Mouse (Mus musculus): ENCODE measurements at regions not wholly inside any gene's neighbourhood (a gene's known extent, or its start where the extent isn't known, plus 50 kb on each side); places are given as distances from the start of the nearest gene placed in this dataset.

- Histone ChIP-seq H3K27me3 (ENCODE audit: insufficient read depth, low read length) (no peaks in the 10 kb centered on the region), H3K9me3 (replicated peaks) (no peaks in the 10 kb centered on the region), H3K4me1 (ENCODE audit: insufficient read depth, low read depth, low read length) (no peaks in the 10 kb centered on the region), H3K4me3 (ENCODE audit: low read depth, low read length) (no peak overlapping the region), H3K36me3 (replicated peaks) (no peaks in the 10 kb centered on the region)
- no peak for ATAC-seq (ENCODE audit: extremely low read depth, insufficient number of reproducible peaks, low FRiP score, poor library complexity, severe bottlenecking)
- DNase-seq (ENCODE audit: low spot score), result no peak
- no peak for TF ChIP-seq GATA2 (IDR thresholded peaks at IDR 0.05; ENCODE audit: borderline replicate concordance, low read depth, low read length)
- TF ChIP-seq CTCF (IDR thresholded peaks at IDR 0.05; ENCODE audit: low read depth, low read length), result no peak
- no peak for TF ChIP-seq GATA1 (IDR thresholded peaks at IDR 0.05; ENCODE audit: borderline replicate concordance, low read length)
- no peak for TF ChIP-seq POLR2AphosphoS5 (IDR thresholded peaks at IDR 0.05; ENCODE audit: insufficient replicate concordance, low read depth, low read length)
- no peak for TF ChIP-seq TAL1 (conservative IDR thresholded peaks at IDR 0.05; ENCODE audit: low read depth, low read length)
Observed at GRCm38 (mm10) chrX:129645106-129645505, 104.4 kb upstream of the Diaph2 start.

DNA sequence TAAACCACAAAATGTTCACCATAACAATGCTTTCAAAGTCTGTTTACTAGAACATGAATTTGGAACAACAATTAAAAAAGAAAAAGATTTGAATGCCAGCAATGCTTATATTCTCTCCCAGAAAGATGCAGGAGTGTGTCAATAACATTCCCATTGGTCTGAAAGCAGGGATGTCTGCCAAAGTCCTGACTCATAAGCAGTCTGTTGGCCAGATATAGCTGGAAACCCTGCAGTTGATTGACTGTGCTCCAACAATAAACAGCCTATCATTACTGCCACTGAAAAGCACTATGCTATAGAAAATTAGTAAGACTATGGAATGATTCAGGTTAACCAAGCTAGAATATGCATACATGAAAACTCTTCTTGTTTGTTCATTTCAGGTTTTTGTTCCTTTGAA lies 92.6 kb upstream of the Diaph2 start:
- no peak overlapping the region for H3K4me3 ChIP-seq (ENCODE audit: low read depth, low read length)
- no peak for ATAC-seq (ENCODE audit: extremely low read depth, insufficient number of reproducible peaks, low FRiP score, poor library complexity, severe bottlenecking)
- DNase-seq (ENCODE audit: low spot score), result no peak
- TF ChIP-seq GATA2 (IDR thresholded peaks at IDR 0.05; ENCODE audit: borderline replicate concordance, low read depth, low read length) (no peak), POLR2AphosphoS5 (IDR thresholded peaks at IDR 0.05; ENCODE audit: insufficient replicate concordance, low read depth, low read length) (no peak), GATA1 (IDR thresholded peaks at IDR 0.05; ENCODE audit: borderline replicate concordance, low read length) (no peak), CTCF (IDR thresholded peaks at IDR 0.05; ENCODE audit: low read depth, low read length) (no peak), TAL1 (conservative IDR thresholded peaks at IDR 0.05; ENCODE audit: low read depth, low read length) (no peak)
- H3K4me1 ChIP-seq (ENCODE audit: insufficient read depth, low read depth, low read length), result no peaks in the 10 kb centered on the region
- H3K27me3 ChIP-seq (ENCODE audit: insufficient read depth, low read length), result no peaks in the 10 kb centered on the region
- no peaks in the 10 kb centered on the region for H3K36me3 ChIP-seq (replicated peaks)
- no peaks in the 10 kb centered on the region for H3K9me3 ChIP-seq (replicated peaks)

DNA sequence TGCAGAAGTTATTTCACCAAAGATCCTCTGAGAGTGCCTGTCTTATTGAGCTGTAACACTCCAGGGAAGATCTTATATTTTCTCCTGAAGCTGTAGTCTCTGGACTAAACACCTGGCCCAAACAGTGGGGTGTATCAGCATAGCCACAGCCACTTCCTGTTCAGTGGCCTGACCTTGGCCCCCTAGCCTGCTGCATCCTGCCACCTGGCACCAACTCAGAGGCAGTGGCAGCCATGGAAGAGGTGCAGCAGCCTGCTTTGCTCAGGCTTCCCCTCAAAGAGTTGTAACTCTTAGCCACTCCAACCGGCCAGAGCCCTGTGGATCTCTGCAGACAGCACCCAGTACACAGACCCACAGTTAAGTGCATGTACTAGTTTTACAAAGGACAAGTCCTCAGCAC lies 58.9 kb upstream of the Diaph2 start:
- no peak for TF ChIP-seq GATA2 (IDR thresholded peaks at IDR 0.05; ENCODE audit: borderline replicate concordance, low read depth, low read length)
- TF ChIP-seq TAL1 (conservative IDR thresholded peaks at IDR 0.05; ENCODE audit: low read depth, low read length), result no peak
- no peak for TF ChIP-seq POLR2AphosphoS5 (IDR thresholded peaks at IDR 0.05; ENCODE audit: insufficient replicate concordance, low read depth, low read length)
- TF ChIP-seq CTCF (IDR thresholded peaks at IDR 0.05; ENCODE audit: low read depth, low read length), result no peak
- no peak for TF ChIP-seq GATA1 (IDR thresholded peaks at IDR 0.05; ENCODE audit: borderline replicate concordance, low read length)
- ATAC-seq (ENCODE audit: extremely low read depth, insufficient number of reproducible peaks, low FRiP score, poor library complexity, severe bottlenecking) (no peak), DNase-seq (ENCODE audit: low spot score) (no peak)

More for the DNA sequence above, 58.9 kb upstream of the Diaph2 start:
- no peaks in the 10 kb centered on the region for H3K9me3 ChIP-seq (replicated peaks)
- no peaks in the 10 kb centered on the region for H3K27me3 ChIP-seq (ENCODE audit: insufficient read depth, low read length)
- H3K4me1 ChIP-seq (ENCODE audit: insufficient read depth, low read depth, low read length), result no peaks in the 10 kb centered on the region
- no peaks in the 10 kb centered on the region for H3K36me3 ChIP-seq (replicated peaks)
- H3K4me3 ChIP-seq (ENCODE audit: low read depth, low read length), result no peak overlapping the region

Measured in G1E (cell line).